Mouse (Mus musculus) bone marrow macrophage, adult 2 months (primary cell): Measurements from ENCODE around the gene Vstm2b. TPM values are rescaled to one million over a fixed set of nuclear protein-coding genes. Genes with fewer than 3 reads are reported as not detected.

ENCODE experiments used
- H3K27ac ChIP-seq: 2 replicates; pipeline ENCODE4 v1.5.1; 2012; ENCODE audit warnings: low read depth, low read length; ENCODE audit not compliant: insufficient read depth
- H3K4me1 ChIP-seq: 2 replicates; pipeline ENCODE4 v1.6.1; 2012; ENCODE audit warnings: low read length; ENCODE audit not compliant: control insufficient read depth, insufficient read depth
- H3K4me3 ChIP-seq: 2 replicates; pipeline ENCODE4 v1.5.1; 2012; ENCODE audit warnings: mild to moderate bottlenecking, low read length, moderate library complexity; ENCODE audit not compliant: insufficient read depth
- CTCF ChIP-seq: IDR thresholded peaks from 2 replicates; pipeline ENCODE4 v1.5.1; 2012; ENCODE audit warnings: low read depth, mild to moderate bottlenecking, low read length, moderate library complexity
- POLR2A ChIP-seq: IDR thresholded peaks from 2 replicates; pipeline ENCODE4 v1.6.1; 2012; ENCODE audit warnings: mild to moderate bottlenecking, low read depth, low read length, borderline replicate concordance
- polyA plus RNA-seq: library from polyadenylated mRNA; stranded (reverse); fragments of >200 nt; gene quantifications from 2 replicates; pipeline ENCODE4 v1.2.4, GENCODE M21; 2012; ENCODE audit not compliant: missing spikeins, insufficient read depth, insufficient read length

The Vstm2b gene
- polyA plus RNA-seq, 1 experiment: not detected

- Histone ChIP-seq H3K27ac (no peak overlapping the region), H3K4me3 (no peak overlapping the region), H3K4me1 (no peaks in the 10 kb centered on the region)
- TF ChIP-seq CTCF: no peak
- TF ChIP-seq POLR2A: no peak
Measured at GRCm38 (mm10) chr7:40902506-40902905, 4.4 kb downstream of the Vstm2b start.

- no peak overlapping the region for H3K4me3 ChIP-seq
- no peaks in the 10 kb centered on the region for H3K4me1 ChIP-seq
- TF ChIP-seq POLR2A (no peak), CTCF (no peak)
- H3K27ac ChIP-seq: no peak overlapping the region
Measured at GRCm38 (mm10) chr7:40906484-40906883, 8.4 kb downstream of the Vstm2b start.

DNA sequence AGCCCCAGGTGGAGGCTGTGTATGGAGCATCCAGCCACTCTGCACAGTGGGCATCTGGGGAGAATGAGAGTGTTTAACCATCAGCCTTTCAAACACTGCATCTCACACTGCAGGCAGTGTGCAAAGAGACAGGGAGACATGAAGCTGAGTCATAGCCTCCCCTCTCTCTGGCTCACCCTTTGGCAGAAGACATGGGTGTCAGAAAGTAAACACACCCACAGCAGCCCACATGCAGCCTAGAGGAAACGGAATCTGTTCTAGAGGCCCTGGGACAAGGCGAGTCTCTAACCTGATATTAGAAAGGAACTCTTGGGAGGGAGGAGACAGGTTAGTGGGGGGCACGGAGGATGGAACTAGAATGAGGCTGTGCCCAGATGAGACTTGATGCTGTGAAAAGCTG lies 18.6 kb downstream of the Vstm2b start:
- Histone ChIP-seq H3K4me3 (no peak overlapping the region), H3K27ac (no peak overlapping the region), H3K4me1 (no peaks in the 10 kb centered on the region)
- TF ChIP-seq POLR2A (no peak), CTCF (no peak)

DNA sequence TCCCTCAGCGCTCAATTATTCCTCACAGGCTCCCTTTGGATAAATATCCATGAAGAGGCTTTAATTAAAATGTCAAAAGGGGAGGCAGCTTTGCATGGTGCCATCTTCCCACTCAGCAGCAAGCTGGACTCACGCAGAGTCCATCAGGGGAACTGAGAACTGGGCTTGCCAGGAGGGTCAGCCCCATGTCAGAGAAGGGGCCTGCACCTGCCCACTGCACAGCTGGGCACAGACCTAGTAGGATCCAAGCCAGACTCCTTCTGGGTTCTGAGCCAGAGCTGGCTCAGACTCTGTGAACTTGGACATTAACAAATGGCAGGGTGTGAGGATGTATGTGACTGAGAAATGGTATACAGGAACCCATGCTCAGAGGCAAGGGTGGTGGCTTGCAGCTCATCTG lies 22.0 kb downstream of the Vstm2b start:
- H3K4me1 ChIP-seq: no peaks in the 10 kb centered on the region
- TF ChIP-seq POLR2A: no peak
- TF ChIP-seq CTCF: no peak

GRCm38 (mm10) chr7:40921281-40921680 lies 23.2 kb downstream of the Vstm2b start:
- H3K27ac ChIP-seq: no peak overlapping the region
- H3K4me1 ChIP-seq: no peaks in the 10 kb centered on the region
- H3K4me3 ChIP-seq: no peak overlapping the region
- no peak for TF ChIP-seq POLR2A
- no peak for TF ChIP-seq CTCF

More for the DNA sequence above, 22.0 kb downstream of the Vstm2b start:
- H3K27ac ChIP-seq: no peak overlapping the region
- no peak overlapping the region for H3K4me3 ChIP-seq

DNA sequence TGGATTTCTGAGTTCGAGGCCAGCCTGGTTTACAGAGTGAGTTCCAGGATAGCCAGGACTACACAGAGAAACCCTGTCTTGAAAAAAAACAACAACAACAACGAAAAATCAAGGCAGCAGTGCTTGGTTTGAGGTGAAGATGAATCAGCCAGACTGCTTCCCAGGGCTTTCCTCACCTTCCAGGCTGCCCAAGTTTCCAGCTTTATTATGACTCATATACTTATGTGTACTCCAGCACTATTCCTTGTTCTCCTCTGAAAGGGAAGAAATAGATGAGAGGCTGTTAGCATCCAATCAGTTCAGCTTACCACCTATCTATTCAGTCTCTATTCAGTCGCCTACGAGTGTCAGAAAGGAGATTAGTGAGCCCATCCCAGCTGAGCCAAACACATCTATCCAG lies 24.7 kb downstream of the Vstm2b start:
- Histone ChIP-seq H3K4me3 (no peak overlapping the region), H3K27ac (no peak overlapping the region), H3K4me1 (no peaks in the 10 kb centered on the region)
- TF ChIP-seq CTCF (no peak), POLR2A (no peak)

DNA sequence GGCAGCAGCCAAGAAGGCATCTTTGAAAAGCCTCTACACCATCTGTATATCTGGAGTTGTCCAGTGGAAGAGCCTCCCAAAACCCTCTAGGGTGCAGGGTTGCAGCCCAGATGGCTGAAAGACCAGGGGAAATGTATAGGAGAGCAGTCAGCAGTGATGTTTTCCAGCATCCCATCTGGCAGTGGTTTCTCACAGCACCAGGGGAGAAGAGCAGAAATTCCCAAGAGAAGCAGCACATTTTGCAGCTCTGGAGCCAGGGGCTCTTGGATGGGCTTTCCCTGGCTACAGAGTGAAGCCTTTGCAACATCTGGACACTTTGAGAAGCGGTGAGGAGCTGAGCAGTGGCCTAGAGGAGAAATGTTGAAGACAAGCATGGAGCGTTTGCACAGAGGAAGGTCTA lies 30.3 kb downstream of the Vstm2b start:
- TF ChIP-seq CTCF: no peak
- no peak for TF ChIP-seq POLR2A
- H3K4me1 ChIP-seq: no peaks in the 10 kb centered on the region
- no peak overlapping the region for H3K27ac ChIP-seq
- no peak overlapping the region for H3K4me3 ChIP-seq

DNA sequence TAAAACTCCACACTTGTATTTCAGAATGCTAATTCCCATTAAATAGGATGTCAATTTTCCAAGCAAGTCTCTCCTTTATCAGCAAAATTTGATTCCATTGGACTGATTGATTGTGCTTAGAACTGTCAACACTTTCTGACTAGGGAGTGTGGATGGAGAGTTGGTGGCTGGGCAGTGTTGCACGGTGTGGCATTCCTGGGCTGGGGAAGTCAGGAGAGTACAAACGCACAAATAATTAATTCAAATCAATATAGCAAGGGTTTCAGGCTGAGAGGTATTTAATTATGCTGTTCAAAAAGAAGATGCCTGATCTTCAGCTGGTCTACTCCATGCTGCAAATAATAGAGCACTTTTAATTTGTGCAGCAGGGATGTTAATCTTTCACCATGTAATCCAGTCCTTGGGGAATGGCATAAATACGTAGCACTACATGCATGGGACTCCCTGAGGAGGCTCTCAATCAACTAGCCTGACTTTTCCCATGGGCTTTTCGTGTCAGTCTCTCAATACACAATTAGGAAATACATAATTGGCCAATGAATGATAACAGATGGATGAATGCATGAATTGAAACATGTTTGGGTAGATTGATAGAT lies 38.6 kb downstream of the Vstm2b start:
- Histone ChIP-seq H3K4me3 (no peak overlapping the region), H3K4me1 (no peaks in the 10 kb centered on the region), H3K27ac (no peak overlapping the region)
- no peak for TF ChIP-seq POLR2A
- no peak for TF ChIP-seq CTCF

- no peaks in the 10 kb centered on the region for H3K4me1 ChIP-seq
- no peak overlapping the region for H3K27ac ChIP-seq
- TF ChIP-seq CTCF (no peak), POLR2A (no peak)
- no peak overlapping the region for H3K4me3 ChIP-seq
Measured at GRCm38 (mm10) chr7:40939371-40939770, 41.2 kb downstream of the Vstm2b start.

DNA sequence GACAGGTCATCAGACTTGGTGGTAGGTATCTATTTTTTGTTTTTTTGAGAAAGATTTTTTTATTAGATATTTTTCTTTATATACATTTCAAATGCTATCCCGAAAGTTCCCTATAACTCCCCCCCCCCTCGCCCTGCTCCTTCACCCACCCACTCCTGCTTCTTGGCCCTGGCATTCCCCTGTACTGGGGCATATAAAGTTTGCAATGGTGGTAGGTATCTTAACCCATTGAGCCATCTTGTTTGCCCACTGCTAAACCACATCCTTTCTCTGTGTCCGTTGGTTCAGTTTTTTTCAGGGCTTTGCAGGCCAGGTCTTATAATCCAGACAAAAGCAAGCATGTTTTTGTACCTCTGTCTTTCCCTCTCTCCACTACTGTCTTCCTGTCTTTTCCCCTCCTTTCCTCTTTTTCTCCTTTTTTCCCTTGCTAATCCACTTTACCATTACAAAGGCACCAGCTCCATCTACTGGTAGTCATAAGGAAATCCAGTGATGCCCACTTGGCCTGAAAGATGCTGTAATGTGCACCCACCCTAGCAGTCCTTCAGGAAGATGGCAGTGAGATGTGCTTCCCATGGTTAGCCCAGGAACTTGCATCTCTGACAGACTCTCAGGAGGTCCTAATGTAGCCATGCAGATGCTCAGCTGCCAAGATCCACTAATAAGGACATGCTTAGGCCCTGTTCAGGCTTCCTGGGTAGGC lies 44.3 kb downstream of the Vstm2b start:
- H3K4me1 ChIP-seq: no peaks in the 10 kb centered on the region
- no peak overlapping the region for H3K27ac ChIP-seq
- H3K4me3 ChIP-seq: no peak overlapping the region
- no peak for TF ChIP-seq CTCF
- TF ChIP-seq POLR2A: no peak

Other genes with a start within 250 kb of the Vstm2b start
- not detected in 2 replicates for gene 4930433I11Rik, start 89.2 kb downstream of the Vstm2b start, polyA plus RNA-seq
- not detected in 2 replicates for gene Gm4884, start 134.4 kb downstream of the Vstm2b start, polyA plus RNA-seq